Mouse (Mus musculus): Measurements from ENCODE around the gene Pla2g2f. TPM values are rescaled to one million over a fixed set of nuclear protein-coding genes. Genes with fewer than 3 reads are reported as not detected.

Pla2g2f gene
- polyA plus RNA-seq, 1 experiment: not detected

GRCm38 (mm10) chr4:138714186-138714585, 43.2 kb downstream of the Pla2g2f start:
- no peak overlapping the region for H3K4me2 ChIP-seq (ENCODE audit: low read depth)
- TF ChIP-seq REST (IDR thresholded peaks at IDR 0.05; ENCODE audit: insufficient read depth, insufficient read length) (no peak), TCF12 (IDR thresholded peaks at IDR 0.05; ENCODE audit: insufficient read depth, poor library complexity, severe bottlenecking) (no peak), SRF (IDR thresholded peaks at IDR 0.05; ENCODE audit: control insufficient read depth, insufficient read length, low read depth) (no peak), POLR2AphosphoS2 (IDR thresholded peaks at IDR 0.05; ENCODE audit: insufficient read length, low read depth) (no peak)
- no peak overlapping the region for H3K4me3 ChIP-seq
- peaks cover 12% of the 10 kb centered on the region for H3K27me3 ChIP-seq (ENCODE audit: control insufficient read depth, insufficient read depth, insufficient read length)
- H3K36me3 ChIP-seq (ENCODE audit: control insufficient read depth, insufficient read depth): no peaks in the 10 kb centered on the region
- no peak overlapping the region for H3ac ChIP-seq (ENCODE audit: control insufficient read depth, insufficient read length)
- no peaks in the 10 kb centered on the region for H3K79me2 ChIP-seq (ENCODE audit: control insufficient read depth, insufficient read depth)

- TF ChIP-seq MYOD1 (IDR thresholded peaks at IDR 0.05; ENCODE audit: control insufficient read depth in 1 of 3, insufficient read length in 2 of 3, low read depth in 2 of 3) (no peak), MYOG (IDR thresholded peaks at IDR 0.05; ENCODE audit: control insufficient read depth in 1 of 3, insufficient read depth in 1 of 3, insufficient read length in 2 of 3, low read depth in 2 of 3) (no peak), E2F4 (IDR thresholded peaks at IDR 0.05; ENCODE audit: insufficient read depth) (no peak), USF1 (IDR thresholded peaks at IDR 0.05; ENCODE audit: low read depth) (no peak), TCF12 (IDR thresholded peaks at IDR 0.05; ENCODE audit: insufficient read depth, poor library complexity, severe bottlenecking) (no peak), TCF3 (IDR thresholded peaks at IDR 0.05; ENCODE audit: insufficient read length, low read depth) (no peak), POLR2A (IDR thresholded peaks at IDR 0.05; ENCODE audit: insufficient read length, low read depth) (no peak), REST (IDR thresholded peaks at IDR 0.05; ENCODE audit: insufficient read depth, insufficient read length) (no peak), POLR2AphosphoS2 (IDR thresholded peaks at IDR 0.05; ENCODE audit: insufficient read length, low read depth) (no peak), MAX (IDR thresholded peaks at IDR 0.05; ENCODE audit: low read depth) (no peak), SRF (IDR thresholded peaks at IDR 0.05; ENCODE audit: control insufficient read depth, insufficient read length, low read depth) (no peak), CEBPB (IDR thresholded peaks at IDR 0.05; ENCODE audit: insufficient read depth, poor library complexity, severe bottlenecking) (no peak)
- Histone ChIP-seq H3K4me3 (no peak overlapping the region), H3K79me2 (ENCODE audit: control insufficient read depth, insufficient read depth) (no peaks in the 10 kb centered on the region), H3K36me3 (ENCODE audit: control insufficient read depth, insufficient read depth) (no peaks in the 10 kb centered on the region), H3K4me2 (ENCODE audit: low read depth) (no peak overlapping the region), H3K27me3 (ENCODE audit: control insufficient read depth, insufficient read depth, insufficient read length) (peaks cover 12% of the 10 kb centered on the region), H3ac (ENCODE audit: control insufficient read depth, insufficient read length) (no peak overlapping the region)
Measured at GRCm38 (mm10) chr4:138712621-138713020, 44.8 kb downstream of the Pla2g2f start.

GRCm38 (mm10) chr4:138712096-138712495, 45.3 kb downstream of the Pla2g2f start:
- H3K36me3 ChIP-seq (ENCODE audit: control insufficient read depth, insufficient read depth): no peaks in the 10 kb centered on the region
- no peak overlapping the region for H3ac ChIP-seq (ENCODE audit: control insufficient read depth, insufficient read length)
- H3K27me3 ChIP-seq (ENCODE audit: control insufficient read depth, insufficient read depth, insufficient read length): peaks cover 12% of the 10 kb centered on the region
- no peak overlapping the region for H3K4me2 ChIP-seq (ENCODE audit: low read depth)
- TF ChIP-seq E2F4 (IDR thresholded peaks at IDR 0.05; ENCODE audit: insufficient read depth) (no peak), CEBPB (IDR thresholded peaks at IDR 0.05; ENCODE audit: insufficient read depth, poor library complexity, severe bottlenecking) (no peak), TCF3 (IDR thresholded peaks at IDR 0.05; ENCODE audit: insufficient read length, low read depth) (no peak), TCF12 (IDR thresholded peaks at IDR 0.05; ENCODE audit: insufficient read depth, poor library complexity, severe bottlenecking) (no peak), POLR2A (IDR thresholded peaks at IDR 0.05; ENCODE audit: insufficient read length, low read depth) (no peak), MYOD1 (IDR thresholded peaks at IDR 0.05; ENCODE audit: control insufficient read depth in 1 of 3, insufficient read length in 2 of 3, low read depth in 2 of 3) (no peak), POLR2AphosphoS2 (IDR thresholded peaks at IDR 0.05; ENCODE audit: insufficient read length, low read depth) (no peak), USF1 (IDR thresholded peaks at IDR 0.05; ENCODE audit: low read depth) (no peak), SRF (IDR thresholded peaks at IDR 0.05; ENCODE audit: control insufficient read depth, insufficient read length, low read depth) (no peak), MYOG (IDR thresholded peaks at IDR 0.05; ENCODE audit: control insufficient read depth in 1 of 3, insufficient read depth in 1 of 3, insufficient read length in 2 of 3, low read depth in 2 of 3) (no peak)
- H3K79me2 ChIP-seq (ENCODE audit: control insufficient read depth, insufficient read depth): no peaks in the 10 kb centered on the region
- H3K4me3 ChIP-seq: no peak overlapping the region

- H3K27me3 ChIP-seq (ENCODE audit: control insufficient read depth, insufficient read depth, insufficient read length): peaks cover 12% of the 10 kb centered on the region
- TF ChIP-seq POLR2A (IDR thresholded peaks at IDR 0.05; ENCODE audit: insufficient read length, low read depth) (no peak), MYOG (IDR thresholded peaks at IDR 0.05; ENCODE audit: control insufficient read depth in 1 of 3, insufficient read depth in 1 of 3, insufficient read length in 2 of 3, low read depth in 2 of 3) (no peak), REST (IDR thresholded peaks at IDR 0.05; ENCODE audit: insufficient read depth, insufficient read length) (no peak), MYOD1 (IDR thresholded peaks at IDR 0.05; ENCODE audit: control insufficient read depth in 1 of 3, insufficient read length in 2 of 3, low read depth in 2 of 3) (no peak), TCF3 (IDR thresholded peaks at IDR 0.05; ENCODE audit: insufficient read length, low read depth) (no peak), SRF (IDR thresholded peaks at IDR 0.05; ENCODE audit: control insufficient read depth, insufficient read length, low read depth) (no peak), USF1 (IDR thresholded peaks at IDR 0.05; ENCODE audit: low read depth) (no peak), TCF12 (IDR thresholded peaks at IDR 0.05; ENCODE audit: insufficient read depth, poor library complexity, severe bottlenecking) (no peak)
- H3K4me3 ChIP-seq: no peak overlapping the region
- no peak overlapping the region for H3ac ChIP-seq (ENCODE audit: control insufficient read depth, insufficient read length)
- no peaks in the 10 kb centered on the region for H3K79me2 ChIP-seq (ENCODE audit: control insufficient read depth, insufficient read depth)
- H3K36me3 ChIP-seq (ENCODE audit: control insufficient read depth, insufficient read depth): no peaks in the 10 kb centered on the region
- no peak overlapping the region for H3K4me2 ChIP-seq (ENCODE audit: low read depth)
Measured at GRCm38 (mm10) chr4:138711051-138711820, 46.2 kb downstream of the Pla2g2f start.

GRCm38 (mm10) chr4:138710633-138711032, 46.8 kb downstream of the Pla2g2f start:
- TF ChIP-seq CEBPB (IDR thresholded peaks at IDR 0.05; ENCODE audit: insufficient read depth, poor library complexity, severe bottlenecking) (no peak), SRF (IDR thresholded peaks at IDR 0.05; ENCODE audit: control insufficient read depth, insufficient read length, low read depth) (no peak), REST (IDR thresholded peaks at IDR 0.05; ENCODE audit: insufficient read depth, insufficient read length) (no peak), MYOD1 (IDR thresholded peaks at IDR 0.05; ENCODE audit: control insufficient read depth in 1 of 3, insufficient read length in 2 of 3, low read depth in 2 of 3) (no peak), TCF12 (IDR thresholded peaks at IDR 0.05; ENCODE audit: insufficient read depth, poor library complexity, severe bottlenecking) (no peak), E2F4 (IDR thresholded peaks at IDR 0.05; ENCODE audit: insufficient read depth) (no peak), MYOG (IDR thresholded peaks at IDR 0.05; ENCODE audit: control insufficient read depth in 1 of 3, insufficient read depth in 1 of 3, insufficient read length in 2 of 3, low read depth in 2 of 3) (no peak), USF1 (IDR thresholded peaks at IDR 0.05; ENCODE audit: low read depth) (no peak), MAX (IDR thresholded peaks at IDR 0.05; ENCODE audit: low read depth) (no peak)
- H3K27me3 ChIP-seq (ENCODE audit: control insufficient read depth, insufficient read depth, insufficient read length): peaks cover 12% of the 10 kb centered on the region
- no peaks in the 10 kb centered on the region for H3K36me3 ChIP-seq (ENCODE audit: control insufficient read depth, insufficient read depth)
- no peak overlapping the region for H3K4me3 ChIP-seq
- H3K4me2 ChIP-seq (ENCODE audit: low read depth): no peak overlapping the region
- H3ac ChIP-seq (ENCODE audit: control insufficient read depth, insufficient read length): no peak overlapping the region
- no peaks in the 10 kb centered on the region for H3K79me2 ChIP-seq (ENCODE audit: control insufficient read depth, insufficient read depth)
